Mouse (Mus musculus) thymus, adult 2 months (tissue): ENCODE measurements around the gene Gm10645. TPM values are rescaled to one million over a fixed set of nuclear protein-coding genes. Genes with fewer than 3 reads are reported as not detected.

Source experiments
- DNase-seq: peaks from one replicate; pipeline ENCODE4 v3.0.0; 2021
- H3K27ac ChIP-seq: fragments of 200-500 bp; 2 replicates; pipeline ENCODE4 v1.5.1; 2012; ENCODE audit warnings: low read length, control low read depth; ENCODE audit not compliant: control insufficient read depth, insufficient read depth
- H3K27me3 ChIP-seq: fragments of 200-500 bp; 2 replicates; pipeline ENCODE4 v1.6.1; 2012; ENCODE audit warnings: mild to moderate bottlenecking, low read length, moderate library complexity, mixed read lengths; ENCODE audit not compliant: control insufficient read depth, insufficient read depth
- H3K36me3 ChIP-seq: fragments of 200-500 bp; 2 replicates; pipeline ENCODE4 v1.6.1; 2012; ENCODE audit warnings: mild to moderate bottlenecking, low read length, moderate library complexity; ENCODE audit not compliant: control insufficient read depth, insufficient read depth
- H3K4me1 ChIP-seq: fragments of 200-500 bp; replicated peaks from 2 replicates; pipeline ENCODE4 v1.6.1; 2012; ENCODE audit warnings: low read length; ENCODE audit not compliant: control insufficient read depth, insufficient read depth
- H3K4me3 ChIP-seq: fragments of 200-500 bp; 2 replicates; pipeline ENCODE4 v1.5.1; 2012; ENCODE audit warnings: mild to moderate bottlenecking, low read length, control low read depth, moderate library complexity; ENCODE audit not compliant: control insufficient read depth, insufficient read depth
- CTCF ChIP-seq: fragments of 200-500 bp; IDR thresholded peaks from 2 replicates; pipeline ENCODE4 v1.5.1; 2012; ENCODE audit warnings: mild to moderate bottlenecking, control low read depth, low read length, moderate library complexity, borderline replicate concordance; ENCODE audit not compliant: control insufficient read depth, poor library complexity, insufficient read depth; ENCODE audit errors: extremely low read depth
- POLR2A ChIP-seq: fragments of 200-500 bp; IDR thresholded peaks from 2 replicates; pipeline ENCODE4 v1.6.1; 2012; ENCODE audit warnings: mild to moderate bottlenecking, low read length, control low read depth, moderate library complexity; ENCODE audit not compliant: control insufficient read depth, poor library complexity, insufficient read depth; ENCODE audit errors: extremely low read depth
- WGBS: fragments of 180-500 bp; shearing (Covaris S2); methylation state at CpG from one replicate; pipeline ENCODE4 v1.1.7; 2018; 5-methylcytosine and 5-hydroxymethylcytosine counted together
- polyA plus RNA-seq: library from polyadenylated mRNA; depleted of rRNA; stranded (reverse); fragments of >200 nt; gene quantifications from 2 replicates; pipeline ENCODE4 v1.2.3, GENCODE M21; 2012

The Gm10645 gene
- polyA plus RNA-seq, 1 experiment = 0.86 TPM

- H3K4me3 ChIP-seq = no peak overlapping the region
- no peaks in the 10 kb centered on the region for H3K27me3 ChIP-seq
- 94% methylated on average over 5 of the region's 5 CpGs for WGBS
- no peak overlapping the region for H3K27ac ChIP-seq
- no peak for DNase-seq
- no peak for TF ChIP-seq CTCF
- TF ChIP-seq POLR2A = no peak
- no peaks in the 10 kb centered on the region for H3K36me3 ChIP-seq
- H3K4me1 ChIP-seq = 0 out of 2 replicates have a peak, but pooled peaks cover 2% of the 10 kb centered on the region
Measured at GRCm38 (mm10) chr8:83182784-83183183, 16.8 kb upstream of the Gm10645 start.

DNA sequence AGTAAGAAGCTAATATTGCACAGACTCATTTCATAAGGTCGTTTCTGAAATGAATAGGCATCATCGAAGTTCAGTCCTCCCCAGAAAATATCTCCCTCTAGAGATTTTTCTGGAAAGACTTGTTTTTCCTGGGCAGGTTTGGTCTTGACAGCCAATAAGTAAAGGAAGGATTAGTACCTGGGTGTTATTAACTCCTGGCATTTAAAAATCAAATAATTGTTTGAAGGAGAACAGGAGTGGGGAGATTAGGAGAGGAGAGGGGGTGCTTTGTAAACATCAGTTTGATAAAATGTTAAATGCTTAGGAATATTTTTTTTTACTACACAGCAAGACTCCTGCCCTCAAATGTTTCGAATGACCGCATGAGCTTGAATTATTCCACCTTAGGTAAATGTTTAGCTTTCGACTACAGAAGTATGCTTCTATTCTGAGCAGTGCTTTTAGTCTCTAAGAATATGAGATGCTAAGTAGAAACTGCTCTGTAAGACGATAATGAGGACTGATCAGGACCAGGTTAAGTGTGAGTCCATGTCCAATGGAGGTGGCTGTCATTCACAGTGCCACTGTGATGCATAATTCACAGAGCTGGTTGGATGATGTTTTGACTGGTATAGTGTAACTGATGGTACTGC lies 16.0 kb upstream of the Gm10645 start:
- Histone ChIP-seq H3K27ac (no peak overlapping the region), H3K36me3 (no peaks in the 10 kb centered on the region), H3K4me1 (0 out of 2 replicates have a peak, but pooled peaks cover 2% of the 10 kb centered on the region), H3K4me3 (no peak overlapping the region), H3K27me3 (no peaks in the 10 kb centered on the region)
- 93% methylated on average over 6 of the region's 6 CpGs for WGBS
- DNase-seq = no peak
- TF ChIP-seq CTCF (no peak), POLR2A (no peak)

- WGBS = 30% methylated on average over 9 of the region's 9 CpGs
- H3K4me1 ChIP-seq = 0 out of 2 replicates have a peak, but pooled peaks cover 2% of the 10 kb centered on the region
- no peak overlapping the region for H3K4me3 ChIP-seq
- H3K27me3 ChIP-seq = no peaks in the 10 kb centered on the region
- no peak overlapping the region for H3K27ac ChIP-seq
- no peaks in the 10 kb centered on the region for H3K36me3 ChIP-seq
- TF ChIP-seq CTCF (no peak), POLR2A (no peak)
- DNase-seq = no peak
Measured at GRCm38 (mm10) chr8:83178228-83178742, 12.3 kb upstream of the Gm10645 start.

- H3K27me3 ChIP-seq = no peaks in the 10 kb centered on the region
- TF ChIP-seq CTCF (no peak), POLR2A (no peak)
- H3K36me3 ChIP-seq = no peaks in the 10 kb centered on the region
- DNase-seq = no peak
- WGBS = 71% methylated on average over 11 of the region's 11 CpGs
- H3K4me3 ChIP-seq = no peak overlapping the region
- H3K4me1 ChIP-seq = 0 out of 2 replicates have a peak, but pooled peaks cover 2% of the 10 kb centered on the region
- H3K27ac ChIP-seq = no peak overlapping the region
Measured at GRCm38 (mm10) chr8:83177317-83178195, 11.6 kb upstream of the Gm10645 start.

DNA sequence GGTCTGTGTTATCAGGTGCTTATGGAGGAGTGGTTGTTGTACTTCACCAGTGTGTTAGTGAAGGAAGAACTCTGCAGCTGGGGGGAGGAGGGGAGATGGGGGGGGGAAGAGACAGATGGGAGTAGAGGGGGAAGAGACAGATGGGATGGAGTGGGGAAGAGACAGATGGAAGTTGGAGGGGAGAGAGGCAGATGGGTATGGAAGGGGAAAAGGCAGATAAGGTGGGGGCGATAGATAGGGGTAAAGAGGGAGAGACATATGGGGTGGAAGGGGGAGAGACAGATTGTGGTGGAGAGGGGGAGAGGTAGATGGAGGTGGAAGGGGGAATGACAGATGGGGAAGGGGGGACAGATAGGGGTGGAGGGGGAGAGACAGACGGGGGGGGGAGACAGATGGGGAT lies 10.8 kb upstream of the Gm10645 start:
- WGBS = 93% methylated on average over 2 of the region's 2 CpGs
- Histone ChIP-seq H3K4me1 (0 out of 2 replicates have a peak, but pooled peaks cover 2% of the 10 kb centered on the region), H3K4me3 (no peak overlapping the region), H3K36me3 (no peaks in the 10 kb centered on the region), H3K27me3 (no peaks in the 10 kb centered on the region), H3K27ac (no peak overlapping the region)
- no peak for TF ChIP-seq CTCF
- TF ChIP-seq POLR2A = no peak
- no peak for DNase-seq

DNA sequence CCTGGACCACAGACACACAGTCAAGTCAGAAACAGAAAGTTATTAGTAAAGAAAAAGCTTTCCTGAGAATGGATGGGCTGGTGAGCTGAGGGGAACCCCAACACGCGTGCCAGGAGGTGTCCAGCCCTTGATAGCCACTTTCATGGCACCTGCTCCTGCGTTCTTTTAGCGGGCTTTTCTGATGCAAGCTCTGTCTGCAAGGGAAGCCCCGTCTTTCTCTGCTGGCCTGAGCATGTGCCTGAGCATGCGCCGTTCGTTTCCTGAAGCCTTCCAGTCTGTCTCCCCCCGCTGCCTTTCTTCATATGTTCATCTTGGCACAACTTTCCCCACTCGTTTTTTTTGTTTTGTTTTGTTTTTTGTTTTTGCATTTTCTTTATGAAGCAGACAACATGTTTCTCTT lies 9.7 kb upstream of the Gm10645 start:
- no peak for DNase-seq
- TF ChIP-seq POLR2A = no peak
- no peak for TF ChIP-seq CTCF
- WGBS = 84% methylated on average over 10 of the region's 10 CpGs
- H3K27me3 ChIP-seq = no peaks in the 10 kb centered on the region
- H3K36me3 ChIP-seq = no peaks in the 10 kb centered on the region
- H3K4me3 ChIP-seq = no peak overlapping the region
- no peak overlapping the region for H3K27ac ChIP-seq
- H3K4me1 ChIP-seq = 0 out of 2 replicates have a peak, but pooled peaks cover 2% of the 10 kb centered on the region
